Mouse (Mus musculus) heart, postnatal 0 days (tissue): ENCODE measurements around the gene Boc. TPM values are rescaled to one million over a fixed set of nuclear protein-coding genes. Genes with fewer than 3 reads are reported as not detected.

Source experiments
- ATAC-seq: fragments of 200-750 bp; cut with Nextera tagmentation; 2 replicates; pipeline ENCODE4 v1.8.0; 2017; ENCODE audit warnings: low read depth, moderate number of reproducible peaks, moderate library complexity; ENCODE audit not compliant: insufficient read depth
- DNase-seq: peaks from one replicate; pipeline ENCODE4 v3.0.0-alpha.2; 2016; ENCODE audit warnings: low spot score
- H3K27ac ChIP-seq: fragments of 300-500 bp; sonication (generic); 2 replicates; pipeline ENCODE4 v1.5.1; 2014; ENCODE audit warnings: low read depth, mild to moderate bottlenecking
- H3K27me3 ChIP-seq: fragments of 300-500 bp; sonication (generic); 2 replicates; pipeline ENCODE4 v1.6.1; 2014; ENCODE audit warnings: low read length, mixed read lengths; ENCODE audit not compliant: control insufficient read depth, insufficient read depth
- H3K36me3 ChIP-seq: fragments of 300-500 bp; sonication (generic); replicated peaks from 2 replicates; pipeline ENCODE4 v1.6.1; 2014; ENCODE audit warnings: low read length, mixed read lengths; ENCODE audit not compliant: control insufficient read depth, insufficient read depth
- H3K4me1 ChIP-seq: fragments of 300-500 bp; sonication (generic); 2 replicates; pipeline ENCODE4 v1.6.1; 2014; ENCODE audit warnings: antibody characterized with exemption; ENCODE audit not compliant: control insufficient read depth, insufficient read depth
- H3K4me2 ChIP-seq: fragments of 300-500 bp; sonication (generic); 2 replicates; pipeline ENCODE4 v1.6.1; 2014; ENCODE audit warnings: low read depth, mild to moderate bottlenecking, low read length, moderate library complexity
- H3K4me3 ChIP-seq: fragments of 300-500 bp; sonication (generic); 2 replicates; pipeline ENCODE4 v1.5.1; 2014; ENCODE audit warnings: low read depth, low read length
- H3K9ac ChIP-seq: fragments of 300-500 bp; sonication (generic); replicated peaks from 2 replicates; pipeline ENCODE4 v1.6.1; 2014; ENCODE audit warnings: low read depth, low read length, mixed read lengths
- H3K9me3 ChIP-seq: fragments of 300-500 bp; sonication (generic); replicated peaks from 2 replicates; pipeline ENCODE4 v1.6.1; 2016; ENCODE audit warnings: low read length; ENCODE audit not compliant: control insufficient read depth
- CTCF ChIP-seq: IDR thresholded peaks from 2 replicates; pipeline ENCODE4 v1.5.1; 2016; ENCODE audit warnings: antibody characterized with exemption, control low read depth, low read depth
- EP300 ChIP-seq: IDR thresholded peaks from 2 replicates; pipeline ENCODE4 v1.6.1; 2016; ENCODE audit warnings: antibody characterized with exemption, low read depth
- WGBS: fragments of 180-500 bp; shearing (Covaris S2); extraction: QIAGEN DNeasy Blood & Tissue Kit; methylation state at CpG from one replicate; pipeline ENCODE4 v1.1.7; 2014; 5-methylcytosine and 5-hydroxymethylcytosine counted together
- polyA plus RNA-seq: library from polyadenylated mRNA; unstranded; fragments of >200 nt; fragmentation: Nextera tagmentation; extraction: Ambion mirVana; gene quantifications from 2 replicates; pipeline ENCODE4 v1.2.1, GENCODE M21; 2015
- total RNA-seq: library from RNA; depleted of rRNA; stranded (reverse); fragments of >200 nt; gene quantifications from 2 replicates; pipeline ENCODE4 v1.2.3, GENCODE M21; 2014; ENCODE audit warnings: low replicate concordance

Boc gene
- total and polyA plus RNA-seq, 2 experiments from 2014 or later: 2.6 to 9.8 TPM

DNA sequence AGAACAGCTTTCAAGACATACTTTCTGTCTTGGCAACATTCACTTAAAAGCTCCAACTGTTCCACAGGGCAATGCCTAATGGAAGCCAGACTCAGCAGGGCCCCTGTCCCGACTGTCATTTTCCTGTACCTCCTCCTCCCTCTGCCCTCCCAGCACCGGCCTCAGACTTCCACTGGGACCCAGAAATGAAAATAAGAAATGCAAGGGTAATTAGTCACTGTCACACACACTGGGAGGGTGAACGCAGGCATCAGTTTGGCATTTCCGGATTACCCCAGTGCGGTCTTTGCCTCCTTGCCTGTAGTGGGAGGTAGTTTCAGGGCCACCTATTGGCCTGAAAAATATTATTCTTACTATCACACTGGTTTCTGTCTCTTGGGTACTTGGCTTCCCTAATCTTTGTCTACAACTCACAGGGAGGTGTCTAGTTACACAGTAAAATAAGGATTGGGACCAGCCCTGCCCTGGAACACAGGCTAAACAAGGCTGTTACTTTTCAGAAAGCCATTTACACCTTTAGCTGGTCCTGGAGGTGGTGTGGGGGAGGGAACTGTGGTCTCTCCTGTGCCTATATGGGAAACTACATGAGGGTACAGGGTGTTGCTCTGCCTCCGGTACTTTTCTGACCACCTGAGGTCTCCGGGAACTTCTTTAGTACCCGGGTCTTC, 64.1 kb downstream of the Boc start:
- Histone ChIP-seq H3K4me1 (no peaks in the 10 kb centered on the region), H3K4me3 (no peak overlapping the region), H3K27ac (peak overlapping the region; percentile 26; the same call in 1 of the 2 replicates), H3K27me3 (no peaks in the 10 kb centered on the region), H3K9me3 (no peaks in the 10 kb centered on the region), H3K9ac (no peak overlapping the region), H3K4me2 (no peak overlapping the region), H3K36me3 (peaks cover 25% of the 10 kb centered on the region)
- no peak for ATAC-seq
- 56% methylated on average over 8 of the region's 8 CpGs for WGBS
- DNase-seq: no peak
- TF ChIP-seq CTCF (no peak), EP300 (no peak)

DNA sequence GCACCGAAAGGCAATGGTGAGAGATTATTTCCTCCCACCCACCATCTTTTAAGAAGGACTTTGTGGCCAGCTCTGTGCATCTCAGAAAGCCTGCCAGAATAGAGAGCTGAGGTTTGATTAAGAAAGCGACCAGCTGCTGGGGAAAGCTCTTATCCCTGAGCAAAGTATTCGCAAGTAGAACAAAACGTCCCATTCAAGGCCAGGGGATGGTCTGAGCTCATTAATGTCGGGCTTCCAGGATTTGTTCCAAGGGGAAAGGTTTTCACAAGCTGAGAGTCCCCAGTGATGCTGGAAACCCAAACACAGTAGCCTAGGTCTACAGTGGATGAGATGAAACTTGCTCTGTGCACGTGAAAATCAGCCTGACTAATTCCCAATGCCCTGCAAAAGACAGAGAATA, 64.8 kb downstream of the Boc start:
- no peak overlapping the region for H3K9ac ChIP-seq
- H3K27me3 ChIP-seq: no peaks in the 10 kb centered on the region
- TF ChIP-seq EP300: no peak
- no peak for TF ChIP-seq CTCF
- H3K4me3 ChIP-seq: no peak overlapping the region
- no peaks in the 10 kb centered on the region for H3K4me1 ChIP-seq
- no peak overlapping the region for H3K4me2 ChIP-seq
- ATAC-seq (peak; percentile 11; the same call in 1 of the 2 replicates), DNase-seq (peak; percentile 35)
- H3K27ac ChIP-seq: no peak overlapping the region
- 58% methylated on average over 6 of the region's 6 CpGs for WGBS
- no peaks in the 10 kb centered on the region for H3K9me3 ChIP-seq
- peaks cover 28% of the 10 kb centered on the region for H3K36me3 ChIP-seq

- H3K36me3 ChIP-seq: peaks cover 30% of the 10 kb centered on the region
- WGBS: 70% methylated on average over 9 of the region's 9 CpGs
- no peak for ATAC-seq
These were observed 66.0 kb downstream of the Boc start for GRCm38 (mm10) chr16:44492706-44493105.

DNA sequence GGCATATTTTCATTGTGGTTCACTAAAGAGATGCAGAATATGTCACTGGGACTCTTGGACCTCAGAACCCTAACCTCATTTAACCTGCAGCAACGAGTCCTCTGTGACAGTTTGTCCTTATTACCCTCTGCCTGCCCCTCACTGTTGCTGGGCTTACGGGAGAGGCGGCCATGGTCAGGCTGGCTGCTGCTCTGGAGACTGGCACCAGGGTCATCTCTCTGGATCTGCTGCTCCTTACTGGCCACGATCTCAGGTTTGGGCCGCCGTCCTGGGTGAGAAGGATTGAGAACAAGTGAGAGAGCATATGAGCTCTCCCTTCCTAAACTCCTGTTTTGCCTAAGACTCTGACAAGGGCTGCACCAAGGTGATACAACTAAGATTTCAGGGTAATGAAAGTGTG, 66.5 kb downstream of the Boc start:
- no peak overlapping the region for H3K4me2 ChIP-seq
- H3K9ac ChIP-seq: no peak overlapping the region
- DNase-seq (no peak), ATAC-seq (no peak)
- TF ChIP-seq CTCF (no peak), EP300 (no peak)
- H3K36me3 ChIP-seq: peaks cover 26% of the 10 kb centered on the region
- H3K27me3 ChIP-seq: no peaks in the 10 kb centered on the region
- no peak overlapping the region for H3K4me3 ChIP-seq
- no peaks in the 10 kb centered on the region for H3K9me3 ChIP-seq
- 88% methylated on average over 6 of the region's 6 CpGs for whole genome bisulfite sequencing
- H3K27ac ChIP-seq: no peak overlapping the region
- H3K4me1 ChIP-seq: no peaks in the 10 kb centered on the region

More at GRCm38 (mm10) chr16:44492706-44493105, 66.0 kb downstream of the Boc start:
- DNase-seq: no peak
- H3K27ac ChIP-seq: no peak overlapping the region
- H3K4me2 ChIP-seq: no peak overlapping the region
- TF ChIP-seq EP300 (no peak), CTCF (no peak)
- no peak overlapping the region for H3K4me3 ChIP-seq
- H3K27me3 ChIP-seq: no peaks in the 10 kb centered on the region
- H3K9me3 ChIP-seq: no peaks in the 10 kb centered on the region
- H3K9ac ChIP-seq: no peak overlapping the region
- no peaks in the 10 kb centered on the region for H3K4me1 ChIP-seq

GRCm38 (mm10) chr16:44491051-44491450, 67.6 kb downstream of the Boc start:
- ATAC-seq (no peak), DNase-seq (no peak)
- Histone ChIP-seq H3K4me3 (no peak overlapping the region), H3K9me3 (no peaks in the 10 kb centered on the region), H3K36me3 (peaks cover 26% of the 10 kb centered on the region), H3K27me3 (no peaks in the 10 kb centered on the region), H3K4me2 (no peak overlapping the region), H3K9ac (no peak overlapping the region), H3K4me1 (no peaks in the 10 kb centered on the region), H3K27ac (no peak overlapping the region)
- no peak for TF ChIP-seq EP300
- WGBS: 73% methylated on average over 9 of the region's 9 CpGs

- Histone ChIP-seq H3K9ac (no peak overlapping the region), H3K27ac (no peak overlapping the region), H3K4me2 (no peak overlapping the region), H3K9me3 (no peaks in the 10 kb centered on the region), H3K36me3 (peaks cover 26% of the 10 kb centered on the region), H3K27me3 (no peaks in the 10 kb centered on the region), H3K4me3 (no peak overlapping the region), H3K4me1 (no peaks in the 10 kb centered on the region)
- 88% methylated on average over 13 of the region's 13 CpGs for WGBS
- no peak for ATAC-seq
- TF ChIP-seq EP300: no peak
- TF ChIP-seq CTCF: no peak
- no peak for DNase-seq
These were observed 71.5 kb downstream of the Boc start for GRCm38 (mm10) chr16:44487194-44487593.
